Mouse (Mus musculus) liver, adult 2 months (tissue): Measurements from ENCODE around the gene Nkain1. TPM values are rescaled to one million over a fixed set of nuclear protein-coding genes. Genes with fewer than 3 reads are reported as not detected.

Source experiments
- DNase-seq: peaks from one replicate; pipeline ENCODE4 v3.0.0-alpha.2; 2011; ENCODE audit warnings: low read depth, low spot score; ENCODE audit errors: extremely low read depth
- H3K27ac ChIP-seq: fragments of 200-500 bp; replicated peaks from 2 replicates; pipeline ENCODE4 v1.5.1; 2012; ENCODE audit warnings: low read depth, mild to moderate bottlenecking, control low read depth, inconsistent platforms, low read length; ENCODE audit not compliant: insufficient read depth
- H3K27me3 ChIP-seq: fragments of 200-500 bp; 2 replicates; pipeline ENCODE4 v1.6.1; 2012; ENCODE audit warnings: mild to moderate bottlenecking, moderate library complexity, low read length, inconsistent platforms; ENCODE audit not compliant: control insufficient read depth, insufficient read depth
- H3K36me3 ChIP-seq: fragments of 200-500 bp; 2 replicates; pipeline ENCODE4 v1.6.1; 2012; ENCODE audit warnings: low read length, inconsistent platforms; ENCODE audit not compliant: control insufficient read depth, insufficient read depth
- H3K4me1 ChIP-seq: fragments of 200-500 bp; 2 replicates; pipeline ENCODE4 v1.6.1; 2011; ENCODE audit warnings: low read length; ENCODE audit not compliant: control insufficient read depth, insufficient read depth
- H3K4me3 ChIP-seq: fragments of 200-500 bp; 2 replicates; pipeline ENCODE4 v1.5.1; 2011; ENCODE audit warnings: low read depth, mild to moderate bottlenecking, control low read depth, low read length, moderate library complexity; ENCODE audit not compliant: insufficient read depth
- H3K79me2 ChIP-seq: fragments of 200-500 bp; 2 replicates; pipeline ENCODE4 v1.6.1; 2012; ENCODE audit warnings: inconsistent platforms, mild to moderate bottlenecking, low read length, moderate library complexity; ENCODE audit not compliant: control insufficient read depth, insufficient read depth
- H3K9ac ChIP-seq: fragments of 200-500 bp; 2 replicates; pipeline ENCODE4 v1.6.1; 2012; ENCODE audit warnings: low read depth, mild to moderate bottlenecking, control low read depth, inconsistent platforms, low read length
- CTCF ChIP-seq: fragments of 200-500 bp; IDR thresholded peaks from 2 replicates; pipeline ENCODE4 v1.5.1; 2011; ENCODE audit warnings: low read depth, low read length, control low read depth
- POLR2A ChIP-seq: fragments of 200-500 bp; IDR thresholded peaks from 2 replicates; pipeline ENCODE4 v1.6.1; 2011; ENCODE audit warnings: low read length, control low read depth; ENCODE audit not compliant: insufficient read depth; ENCODE audit errors: extremely low read depth
- WGBS: fragments of 180-500 bp; shearing (Covaris S2); methylation state at CpG from one replicate; pipeline ENCODE4 v1.1.7; 2018; 5-methylcytosine and 5-hydroxymethylcytosine counted together
- polyA plus RNA-seq: library from polyadenylated mRNA; depleted of rRNA; stranded (reverse); fragments of >200 nt; gene quantifications from 2 replicates; pipeline ENCODE4 v1.2.3, GENCODE M21; 2012
- total RNA-seq: library from RNA; depleted of rRNA; stranded (reverse); fragments of >200 nt; gene quantifications from 2 replicates; pipeline ENCODE4 v1.2.3, GENCODE M21; 2014

Gene Nkain1
- total and polyA plus RNA-seq, 2 experiments: 0.28 to 0.51 TPM

GRCm38 (mm10) chr4:130573351-130574047 lies 474 bp downstream of the Nkain1 start:
- no peak overlapping the region for H3K27ac ChIP-seq
- TF ChIP-seq POLR2A: no peak
- no peak for TF ChIP-seq CTCF
- H3K4me1 ChIP-seq: no peaks in the 10 kb centered on the region; the same call in 1 of the 2 replicates
- no peaks in the 10 kb centered on the region for H3K36me3 ChIP-seq
- peak overlapping the region; percentile 45 for H3K9ac ChIP-seq
- peak overlapping the region; percentile 18; the same call in 1 of the 2 replicates for H3K4me3 ChIP-seq
- peaks cover 4% of the 10 kb centered on the region for H3K27me3 ChIP-seq
- no peaks in the 10 kb centered on the region for H3K79me2 ChIP-seq
- DNase-seq: no peak
- WGBS: 2% methylated on average over 76 of the region's 76 CpGs

GRCm38 (mm10) chr4:130573012-130573350 lies 992 bp downstream of the Nkain1 start:
- no peak overlapping the region for H3K4me3 ChIP-seq
- no peak for DNase-seq
- H3K9ac ChIP-seq: no peak overlapping the region

GRCm38 (mm10) chr4:130572545-130572944 lies 1.4 kb downstream of the Nkain1 start:
- Histone ChIP-seq H3K9ac (no peak overlapping the region), H3K4me1 (no peaks in the 10 kb centered on the region; the same call in 1 of the 2 replicates), H3K36me3 (no peaks in the 10 kb centered on the region), H3K4me3 (no peak overlapping the region), H3K27ac (no peak overlapping the region), H3K27me3 (peaks cover 4% of the 10 kb centered on the region), H3K79me2 (no peaks in the 10 kb centered on the region)
- TF ChIP-seq POLR2A (no peak), CTCF (no peak)
- no peak for DNase-seq
- WGBS: 51% methylated on average over 10 of the region's 10 CpGs

More at GRCm38 (mm10) chr4:130573012-130573350, 992 bp downstream of the Nkain1 start:
- TF ChIP-seq POLR2A: no peak
- no peak for TF ChIP-seq CTCF
- Histone ChIP-seq H3K27ac (no peak overlapping the region), H3K36me3 (no peaks in the 10 kb centered on the region), H3K4me1 (no peaks in the 10 kb centered on the region; the same call in 1 of the 2 replicates), H3K27me3 (peaks cover 4% of the 10 kb centered on the region), H3K79me2 (no peaks in the 10 kb centered on the region)
- WGBS: 4% methylated on average over 6 of the region's 6 CpGs

DNA sequence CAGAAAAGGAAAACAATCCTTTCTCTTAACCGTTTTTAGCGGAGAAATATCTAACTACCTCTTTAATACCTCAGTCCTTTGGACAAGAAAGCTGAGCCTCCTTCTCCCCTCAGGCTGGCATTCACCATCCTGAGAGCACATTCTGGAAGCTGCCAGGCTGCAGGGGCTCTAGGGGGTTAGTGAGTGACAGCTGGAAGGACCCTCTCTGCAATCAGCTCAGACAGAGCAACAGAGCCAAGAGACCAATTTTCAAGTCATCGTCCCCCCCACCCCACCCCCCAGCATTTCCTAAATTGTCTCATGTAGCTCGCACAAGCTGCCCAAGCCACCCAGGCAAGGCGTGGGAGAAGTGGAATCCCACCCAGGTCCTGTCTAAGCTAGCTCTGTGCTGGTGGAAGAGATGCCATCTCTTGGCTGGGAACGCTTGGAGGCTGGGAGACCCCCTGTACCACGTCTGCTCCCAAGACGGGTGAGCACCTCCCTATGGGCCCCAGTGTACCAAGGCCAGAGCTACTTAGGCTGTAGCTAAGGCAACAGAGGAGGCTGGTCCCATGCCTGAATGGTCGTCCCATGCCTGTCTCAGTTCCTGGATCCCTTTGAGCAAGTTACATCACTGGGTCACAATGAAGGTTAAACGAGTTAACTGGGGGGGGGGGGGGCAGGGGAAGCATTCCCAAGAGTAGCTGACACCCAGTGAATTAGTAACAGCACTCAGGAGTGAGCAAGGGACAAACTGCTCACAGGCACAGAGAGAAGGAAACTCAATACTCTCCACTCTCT lies 2.8 kb downstream of the Nkain1 start:
- TF ChIP-seq POLR2A (no peak), CTCF (no peak)
- 69% methylated on average over 10 of the region's 10 CpGs for WGBS

DNA sequence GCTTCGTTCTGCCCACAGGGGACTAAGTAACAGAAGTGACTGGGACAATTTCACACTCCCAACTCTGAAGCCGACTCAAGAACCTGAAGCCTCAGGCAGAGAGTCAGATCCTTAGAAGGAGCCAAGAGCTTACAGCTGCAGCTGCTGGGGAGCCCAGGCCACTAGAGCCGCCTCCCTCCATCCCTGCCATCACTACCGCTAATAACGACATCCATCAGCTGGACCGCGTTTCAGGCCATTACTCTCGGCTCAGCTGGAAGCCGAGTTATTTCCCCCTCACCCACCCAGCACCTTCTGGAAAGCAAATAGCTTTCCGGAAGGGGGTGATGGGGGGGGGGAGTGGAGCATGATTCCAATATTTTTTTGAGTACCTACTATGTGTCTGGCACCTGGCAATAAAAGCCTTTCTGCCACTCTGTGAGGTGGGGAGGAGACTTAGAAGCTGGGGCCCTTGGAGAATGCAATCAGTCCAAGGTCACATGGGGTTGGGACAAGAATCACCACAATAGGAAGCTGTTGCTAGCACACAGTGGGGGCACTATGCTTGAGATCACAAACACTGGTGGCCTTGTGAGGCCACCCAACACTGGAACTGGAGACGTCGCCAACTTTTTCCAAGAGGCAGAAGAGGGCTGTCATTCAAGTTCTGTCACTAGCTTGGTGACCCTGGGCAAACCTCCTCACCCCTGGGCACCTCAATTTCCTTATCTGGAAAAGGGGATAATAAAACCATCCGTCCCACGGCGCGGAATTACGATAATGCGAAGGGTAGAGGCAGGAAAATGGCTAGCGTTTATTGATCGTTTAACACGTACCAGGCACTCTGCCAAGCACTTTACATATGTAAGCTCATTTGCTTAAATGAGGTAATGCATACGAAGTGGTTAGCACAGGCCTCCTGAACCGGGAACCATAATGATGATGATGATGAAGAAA lies 5.7 kb downstream of the Nkain1 start:
- H3K79me2 ChIP-seq: no peaks in the 10 kb centered on the region
- no peaks in the 10 kb centered on the region for H3K36me3 ChIP-seq
- TF ChIP-seq POLR2A: no peak
- no peak for TF ChIP-seq CTCF
- no peak overlapping the region for H3K27ac ChIP-seq
- H3K4me1 ChIP-seq: no peaks in the 10 kb centered on the region
- no peak overlapping the region for H3K4me3 ChIP-seq
- H3K9ac ChIP-seq: no peak overlapping the region
- no peaks in the 10 kb centered on the region for H3K27me3 ChIP-seq
- 85% methylated on average over 23 of the region's 23 CpGs for WGBS
- no peak for DNase-seq

More for the DNA sequence above, 2.8 kb downstream of the Nkain1 start:
- Histone ChIP-seq H3K4me1 (no peaks in the 10 kb centered on the region; the same call in 1 of the 2 replicates), H3K9ac (no peak overlapping the region), H3K79me2 (no peaks in the 10 kb centered on the region), H3K27ac (no peak overlapping the region), H3K4me3 (no peak overlapping the region), H3K27me3 (peaks cover 4% of the 10 kb centered on the region), H3K36me3 (no peaks in the 10 kb centered on the region)
- no peak for DNase-seq
